Mouse (Mus musculus): Measurements from ENCODE around the gene Mpc2. TPM values are rescaled to one million over a fixed set of nuclear protein-coding genes. Genes with fewer than 3 reads are reported as not detected.

Gene Mpc2
- polyA plus RNA-seq, 1 experiment, result 14.8 TPM

- no peaks in the 10 kb centered on the region for H3K27me3 ChIP-seq (ENCODE audit: control insufficient read depth, insufficient read depth, low read length, poor library complexity, severe bottlenecking)
- H3K27ac ChIP-seq (ENCODE audit: insufficient read depth, low read length), result no peak overlapping the region
- no peaks in the 10 kb centered on the region for H3K4me1 ChIP-seq (ENCODE audit: control insufficient read depth, insufficient read depth, low read length)
- H3K9ac ChIP-seq (ENCODE audit: low read depth, poor library complexity, severe bottlenecking), result no peak overlapping the region
- H3K9me3 ChIP-seq (replicated peaks; ENCODE audit: control insufficient read depth, insufficient read depth, low read length, poor library complexity, severe bottlenecking), result no peaks in the 10 kb centered on the region
- H3K36me3 ChIP-seq (ENCODE audit: control insufficient read depth, insufficient read depth, low read length, poor library complexity, severe bottlenecking), result no peaks in the 10 kb centered on the region
- TF ChIP-seq EP300 (IDR thresholded peaks at IDR 0.05; ENCODE audit: insufficient read depth, low read depth, low read length) (no peak), CTCF (IDR thresholded peaks at IDR 0.05; ENCODE audit: low read depth, low read length) (no peak), POLR2A (IDR thresholded peaks at IDR 0.05; ENCODE audit: insufficient read depth, low read length) (no peak)
- no peak overlapping the region for H3K4me3 ChIP-seq (ENCODE audit: low read depth, low read length)
These were observed 19.2 kb upstream of the Mpc2 start for GRCm38 (mm10) chr1:165441201-165441600.

DNA sequence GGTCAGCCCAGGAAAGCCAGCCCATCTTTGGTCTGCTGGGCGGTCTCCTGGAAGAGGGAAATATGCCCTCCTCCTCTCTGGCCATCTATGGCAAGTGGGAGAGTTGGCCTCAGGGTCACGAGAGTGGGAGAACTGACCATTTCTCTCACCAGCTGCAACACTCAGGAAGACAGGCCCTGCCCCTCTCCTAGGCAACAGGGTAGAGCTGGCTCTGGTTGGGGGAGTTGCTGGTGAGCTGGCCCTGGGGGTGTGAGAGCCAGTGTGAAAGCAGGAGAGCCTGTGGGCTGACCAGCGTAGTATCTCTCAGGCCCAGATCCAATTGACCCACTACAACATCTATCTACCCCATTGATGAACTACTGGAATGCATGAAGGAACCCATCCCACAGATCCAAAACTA, 18.7 kb upstream of the Mpc2 start:
- no peaks in the 10 kb centered on the region for H3K27me3 ChIP-seq (ENCODE audit: control insufficient read depth, insufficient read depth, low read length, poor library complexity, severe bottlenecking)
- H3K4me3 ChIP-seq (ENCODE audit: low read depth, low read length), result no peak overlapping the region
- H3K9me3 ChIP-seq (replicated peaks; ENCODE audit: control insufficient read depth, insufficient read depth, low read length, poor library complexity, severe bottlenecking), result no peaks in the 10 kb centered on the region
- no peaks in the 10 kb centered on the region for H3K4me1 ChIP-seq (ENCODE audit: control insufficient read depth, insufficient read depth, low read length)
- no peak overlapping the region for H3K27ac ChIP-seq (ENCODE audit: insufficient read depth, low read length)
- TF ChIP-seq POLR2A (IDR thresholded peaks at IDR 0.05; ENCODE audit: insufficient read depth, low read length) (no peak), CTCF (IDR thresholded peaks at IDR 0.05; ENCODE audit: low read depth, low read length) (no peak), EP300 (IDR thresholded peaks at IDR 0.05; ENCODE audit: insufficient read depth, low read depth, low read length) (no peak)
- no peaks in the 10 kb centered on the region for H3K36me3 ChIP-seq (ENCODE audit: control insufficient read depth, insufficient read depth, low read length, poor library complexity, severe bottlenecking)
- H3K9ac ChIP-seq (ENCODE audit: low read depth, poor library complexity, severe bottlenecking), result no peak overlapping the region

- Histone ChIP-seq H3K9ac (ENCODE audit: low read depth, poor library complexity, severe bottlenecking) (peak overlapping the region; percentile 77), H3K27ac (ENCODE audit: insufficient read depth, low read length) (no peak overlapping the region), H3K27me3 (ENCODE audit: control insufficient read depth, insufficient read depth, low read length, poor library complexity, severe bottlenecking) (no peaks in the 10 kb centered on the region), H3K9me3 (replicated peaks; ENCODE audit: control insufficient read depth, insufficient read depth, low read length, poor library complexity, severe bottlenecking) (peaks cover 2% of the 10 kb centered on the region; the same call in 1 of the 2 replicates), H3K4me3 (ENCODE audit: low read depth, low read length) (peak overlapping the region; percentile 74), H3K36me3 (ENCODE audit: control insufficient read depth, insufficient read depth, low read length, poor library complexity, severe bottlenecking) (no peaks in the 10 kb centered on the region), H3K4me1 (ENCODE audit: control insufficient read depth, insufficient read depth, low read length) (no peaks in the 10 kb centered on the region)
- TF ChIP-seq EP300 (IDR thresholded peaks at IDR 0.05; ENCODE audit: insufficient read depth, low read depth, low read length), result no peak
- no peak for TF ChIP-seq POLR2A (IDR thresholded peaks at IDR 0.05; ENCODE audit: insufficient read depth, low read length)
- TF ChIP-seq CTCF (IDR thresholded peaks at IDR 0.05; ENCODE audit: low read depth, low read length), result no peak
These were observed 1.4 kb upstream of the Mpc2 start for GRCm38 (mm10) chr1:165459041-165459502.

- Histone ChIP-seq H3K4me1 (ENCODE audit: control insufficient read depth, insufficient read depth, low read length) (no peaks in the 10 kb centered on the region), H3K9me3 (replicated peaks; ENCODE audit: control insufficient read depth, insufficient read depth, low read length, poor library complexity, severe bottlenecking) (no peaks in the 10 kb centered on the region), H3K4me3 (ENCODE audit: low read depth, low read length) (peak overlapping the region; percentile 74), H3K27ac (ENCODE audit: insufficient read depth, low read length) (no peak overlapping the region), H3K36me3 (ENCODE audit: control insufficient read depth, insufficient read depth, low read length, poor library complexity, severe bottlenecking) (no peaks in the 10 kb centered on the region), H3K9ac (ENCODE audit: low read depth, poor library complexity, severe bottlenecking) (peak overlapping the region; percentile 77), H3K27me3 (ENCODE audit: control insufficient read depth, insufficient read depth, low read length, poor library complexity, severe bottlenecking) (no peaks in the 10 kb centered on the region)
- no peak for TF ChIP-seq CTCF (IDR thresholded peaks at IDR 0.05; ENCODE audit: low read depth, low read length)
- no peak for TF ChIP-seq POLR2A (IDR thresholded peaks at IDR 0.05; ENCODE audit: insufficient read depth, low read length)
- no peak for TF ChIP-seq EP300 (IDR thresholded peaks at IDR 0.05; ENCODE audit: insufficient read depth, low read depth, low read length)
These were observed 795 bp upstream of the Mpc2 start for GRCm38 (mm10) chr1:165459503-165460181.

GRCm38 (mm10) chr1:165460801-165461377, 452 bp downstream of the Mpc2 start:
- Histone ChIP-seq H3K27ac (ENCODE audit: insufficient read depth, low read length) (0 out of 2 replicates have a peak overlapping the region, but pooled peaks have one; percentile 46), H3K9me3 (replicated peaks; ENCODE audit: control insufficient read depth, insufficient read depth, low read length, poor library complexity, severe bottlenecking) (no peaks in the 10 kb centered on the region), H3K9ac (ENCODE audit: low read depth, poor library complexity, severe bottlenecking) (peak overlapping the region; percentile 77), H3K36me3 (ENCODE audit: control insufficient read depth, insufficient read depth, low read length, poor library complexity, severe bottlenecking) (no peaks in the 10 kb centered on the region), H3K4me1 (ENCODE audit: control insufficient read depth, insufficient read depth, low read length) (no peaks in the 10 kb centered on the region), H3K27me3 (ENCODE audit: control insufficient read depth, insufficient read depth, low read length, poor library complexity, severe bottlenecking) (no peaks in the 10 kb centered on the region), H3K4me3 (ENCODE audit: low read depth, low read length) (peak overlapping the region; percentile 97)
- TF ChIP-seq POLR2A (IDR thresholded peaks at IDR 0.05; ENCODE audit: insufficient read depth, low read length) (peak; percentile 57), CTCF (IDR thresholded peaks at IDR 0.05; ENCODE audit: low read depth, low read length) (no peak)

DNA sequence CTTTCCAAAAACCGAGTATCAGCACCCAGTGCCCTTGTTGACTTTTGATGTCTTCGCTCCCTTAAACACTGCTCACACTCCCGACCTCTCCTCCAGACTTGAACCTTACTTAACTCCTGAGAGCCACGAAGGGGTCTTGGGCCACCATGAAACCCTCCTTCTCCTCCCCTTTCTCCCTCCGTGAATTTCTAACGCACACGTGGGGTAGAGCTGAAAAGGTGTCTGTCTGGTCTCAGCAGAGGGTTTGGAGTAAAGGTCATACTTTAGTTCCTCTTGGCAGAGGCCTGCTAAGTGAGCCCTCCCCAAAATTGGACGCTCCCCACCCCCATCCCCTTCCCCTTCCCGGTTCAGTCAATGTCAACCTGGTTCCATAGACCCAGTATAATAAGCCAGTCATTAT, 1.2 kb downstream of the Mpc2 start:
- TF ChIP-seq EP300 (IDR thresholded peaks at IDR 0.05; ENCODE audit: insufficient read depth, low read depth, low read length) (no peak), CTCF (IDR thresholded peaks at IDR 0.05; ENCODE audit: low read depth, low read length) (no peak), POLR2A (IDR thresholded peaks at IDR 0.05; ENCODE audit: insufficient read depth, low read length) (no peak)
- Histone ChIP-seq H3K4me1 (ENCODE audit: control insufficient read depth, insufficient read depth, low read length) (no peaks in the 10 kb centered on the region), H3K36me3 (ENCODE audit: control insufficient read depth, insufficient read depth, low read length, poor library complexity, severe bottlenecking) (no peaks in the 10 kb centered on the region), H3K27ac (ENCODE audit: insufficient read depth, low read length) (no peak overlapping the region), H3K4me3 (ENCODE audit: low read depth, low read length) (peak overlapping the region; percentile 83), H3K9ac (ENCODE audit: low read depth, poor library complexity, severe bottlenecking) (peak overlapping the region; percentile 53), H3K27me3 (ENCODE audit: control insufficient read depth, insufficient read depth, low read length, poor library complexity, severe bottlenecking) (no peaks in the 10 kb centered on the region), H3K9me3 (replicated peaks; ENCODE audit: control insufficient read depth, insufficient read depth, low read length, poor library complexity, severe bottlenecking) (no peaks in the 10 kb centered on the region)
